Mouse (Mus musculus): ENCODE data around the gene Cpsf6. TPM values are rescaled to one million over a fixed set of nuclear protein-coding genes. Genes with fewer than 3 reads are reported as not detected.

Gene Cpsf6
- total RNA-seq (2021), result 100 to 1,000 TPM; 114 to 124 TPM
- long read RNA-seq, full-length matches to known transcripts, result 42 of 80 reads
- long read RNA-seq, partial matches to known transcripts, result 8 of 80 reads
- long read RNA-seq, other reads (novel, unspliced or antisense), result 30 of 80 reads

DNA sequence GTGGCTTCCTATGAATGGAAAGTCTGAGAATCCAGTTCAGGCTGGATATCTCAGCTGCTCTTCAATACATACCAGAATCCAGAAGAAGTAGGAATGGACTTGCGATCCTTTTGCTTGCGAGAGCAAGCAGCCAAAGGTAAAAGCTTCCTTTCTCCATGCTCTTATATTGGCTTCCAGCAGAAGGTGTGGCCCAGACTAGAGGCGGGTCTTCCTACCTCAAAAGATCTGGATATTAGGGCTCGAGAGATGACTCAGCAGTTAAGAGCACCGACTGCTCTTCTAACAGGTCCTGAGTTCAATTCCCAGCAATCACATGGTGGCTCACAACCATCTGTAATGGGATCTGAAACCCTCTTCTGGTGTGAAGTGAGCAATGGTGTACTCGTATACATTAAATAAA is at the start of gene Cpsf6:
Cpsf6 (minus strand) TSS at position 108 of the 400 bp plus-strand sequence.
- no peak for DNase-seq (ENCODE audit: low spot score in 2 of 2)

DNA sequence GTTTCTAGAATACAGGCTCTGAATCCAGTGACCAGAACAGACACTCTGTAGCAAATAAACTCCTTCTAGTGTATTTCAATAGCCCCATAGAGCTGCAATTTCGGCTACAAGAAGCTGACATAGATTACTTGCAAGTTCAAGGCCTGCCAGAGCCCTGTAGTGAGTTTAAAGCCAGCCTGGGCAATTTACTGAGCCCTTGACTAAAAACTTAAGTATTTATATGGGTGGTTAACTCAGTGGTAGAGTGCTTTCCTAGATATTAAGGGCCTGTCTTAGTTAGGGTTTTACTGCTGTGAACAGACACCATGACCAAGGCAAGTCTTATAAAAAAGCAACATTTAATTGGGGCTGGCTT is 46.8 kb upstream of the Cpsf6 start:
- DNase-seq (ENCODE audit: low spot score in 2 of 2), result no peak

DNA sequence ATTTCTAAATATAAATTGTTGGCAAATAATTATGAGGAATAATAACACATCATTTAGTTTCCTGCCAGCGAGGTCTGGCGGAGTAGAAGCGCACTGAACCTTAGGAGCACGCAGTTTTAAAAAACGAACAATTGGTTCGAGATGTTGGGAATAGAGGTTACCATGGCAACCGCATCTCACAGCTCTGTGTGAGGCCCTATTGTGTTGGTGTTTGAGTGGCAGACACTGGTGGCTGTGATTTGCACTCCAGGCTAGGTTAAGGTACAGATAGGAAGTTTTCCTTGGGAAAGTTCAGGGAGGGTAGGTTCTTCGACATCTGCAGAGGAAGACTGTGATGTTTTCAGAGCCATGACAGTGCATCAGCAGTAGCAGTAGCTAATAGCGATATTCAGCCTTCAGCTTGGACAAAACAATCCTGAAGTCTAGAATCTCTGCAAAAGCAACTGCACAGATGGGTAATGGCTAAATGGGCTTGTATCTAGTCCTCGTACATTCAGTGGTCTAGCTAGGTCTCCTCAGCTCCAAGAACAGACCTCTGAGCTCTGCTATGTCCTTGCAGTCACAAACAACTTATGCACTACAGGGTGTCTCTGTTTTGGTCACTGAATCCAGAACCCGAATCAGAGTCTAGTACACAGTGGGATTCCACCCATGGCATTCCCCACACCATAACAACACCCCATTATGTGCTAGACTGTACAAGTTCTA is 46.2 kb upstream of the Cpsf6 start:
- peak in 1 of 2 experiments; percentile 80 for DNase-seq (ENCODE audit: low spot score in 2 of 2)

DNA sequence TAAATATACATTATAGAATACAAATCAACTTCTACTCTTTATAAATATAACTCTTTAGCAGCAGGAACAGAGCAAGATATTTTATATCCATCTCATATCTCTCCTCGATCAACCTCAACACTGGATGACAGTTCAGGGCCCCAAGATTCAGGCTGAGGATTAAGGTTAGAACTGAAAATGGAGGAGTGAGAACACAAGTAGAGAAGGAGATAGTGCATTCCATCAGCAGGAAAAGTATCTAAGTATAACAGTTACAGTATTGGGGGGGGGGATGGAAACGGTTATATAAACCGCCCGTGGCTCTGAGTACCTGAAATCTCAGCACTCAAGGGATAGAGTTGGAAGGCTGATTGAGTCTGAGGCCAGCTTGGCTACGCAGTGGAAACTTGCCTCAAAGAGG is 45.2 kb upstream of the Cpsf6 start:
- no peak for DNase-seq (ENCODE audit: low spot score in 2 of 2)

DNA sequence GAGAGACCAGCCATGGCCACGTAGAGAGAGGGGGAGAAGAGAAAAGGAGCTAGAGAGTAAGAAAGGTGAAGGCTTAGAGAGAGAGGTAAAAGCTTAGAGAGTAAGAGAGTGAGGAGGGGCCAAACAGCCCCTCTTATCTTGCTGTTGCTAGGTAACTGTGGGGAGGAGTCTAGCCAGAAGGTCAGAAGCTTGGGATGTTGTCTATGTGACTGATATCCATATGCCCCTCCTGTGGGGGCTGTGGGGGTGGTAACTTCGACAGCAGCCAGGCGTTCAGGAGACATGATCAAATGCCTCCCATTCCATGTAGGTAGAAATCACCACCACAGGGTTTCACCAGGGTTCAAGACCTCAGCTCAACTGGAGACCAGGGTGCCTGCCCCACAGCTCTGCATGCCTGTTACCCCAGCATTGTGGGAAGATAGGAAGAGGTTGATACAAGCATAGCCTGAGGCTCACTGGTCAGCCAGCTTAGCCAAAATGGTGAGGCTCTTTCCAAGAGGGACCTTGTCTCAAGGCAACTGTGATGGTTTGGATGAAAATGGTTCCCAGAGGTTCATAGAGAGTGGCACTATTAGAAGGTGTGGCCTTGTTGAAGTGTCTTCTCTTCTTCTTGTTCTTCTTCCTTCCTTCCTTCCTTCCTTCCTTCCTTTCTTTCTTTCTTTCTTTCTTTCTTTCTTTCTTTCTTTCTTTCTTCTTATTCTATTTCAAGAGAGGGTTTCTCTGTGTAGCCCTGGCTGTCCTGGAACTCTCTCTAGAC is 44.5 kb upstream of the Cpsf6 start:
- DNase-seq (ENCODE audit: low spot score in 2 of 2), result no peak

DNA sequence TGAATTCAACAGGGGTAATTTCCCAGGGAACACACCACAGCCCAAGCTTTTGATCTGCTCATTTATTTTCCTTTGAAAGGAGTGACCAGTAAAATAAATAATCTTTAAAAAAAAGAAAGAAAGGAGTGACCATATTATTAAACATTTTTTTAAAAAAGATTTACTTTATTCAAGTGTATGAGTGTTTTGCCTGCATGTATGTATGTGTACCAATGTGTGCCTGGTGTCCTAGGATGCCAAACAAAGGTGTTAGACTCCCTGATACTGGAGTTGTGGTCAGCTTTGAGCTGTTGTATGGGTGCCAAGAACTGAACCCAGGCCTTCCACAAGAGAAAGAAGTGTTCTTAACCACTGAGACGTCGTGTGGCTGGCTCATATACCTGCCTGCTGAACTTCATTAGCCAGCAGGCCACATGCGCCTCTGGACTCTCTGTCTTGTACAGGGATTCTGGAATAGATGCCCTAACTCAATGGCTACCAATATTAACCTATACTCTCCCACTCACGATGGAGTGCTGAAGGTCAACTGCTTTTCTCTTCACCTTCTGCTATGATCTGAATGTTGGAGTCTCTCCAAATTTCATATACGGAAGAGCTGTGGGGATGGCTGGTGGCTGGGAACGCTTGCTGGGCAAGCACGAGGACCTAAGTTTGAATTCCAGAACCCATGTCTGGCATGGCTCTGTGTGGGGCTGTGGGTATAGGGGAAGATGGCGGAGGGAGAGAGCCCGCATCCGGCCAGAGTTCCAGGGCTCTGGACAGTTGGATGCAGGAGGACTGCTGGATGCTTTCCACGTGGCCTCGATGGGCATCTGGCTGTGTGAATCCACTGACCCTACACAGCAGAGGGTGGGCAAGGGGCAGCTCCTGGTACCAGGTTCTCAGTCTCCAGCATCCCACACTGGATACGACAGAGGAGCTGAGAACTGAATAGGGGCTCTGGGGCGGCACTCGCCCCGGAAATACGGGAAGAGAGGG is 43.5 kb upstream of the Cpsf6 start:
- no peak for DNase-seq (ENCODE audit: low spot score in 2 of 2)

DNA sequence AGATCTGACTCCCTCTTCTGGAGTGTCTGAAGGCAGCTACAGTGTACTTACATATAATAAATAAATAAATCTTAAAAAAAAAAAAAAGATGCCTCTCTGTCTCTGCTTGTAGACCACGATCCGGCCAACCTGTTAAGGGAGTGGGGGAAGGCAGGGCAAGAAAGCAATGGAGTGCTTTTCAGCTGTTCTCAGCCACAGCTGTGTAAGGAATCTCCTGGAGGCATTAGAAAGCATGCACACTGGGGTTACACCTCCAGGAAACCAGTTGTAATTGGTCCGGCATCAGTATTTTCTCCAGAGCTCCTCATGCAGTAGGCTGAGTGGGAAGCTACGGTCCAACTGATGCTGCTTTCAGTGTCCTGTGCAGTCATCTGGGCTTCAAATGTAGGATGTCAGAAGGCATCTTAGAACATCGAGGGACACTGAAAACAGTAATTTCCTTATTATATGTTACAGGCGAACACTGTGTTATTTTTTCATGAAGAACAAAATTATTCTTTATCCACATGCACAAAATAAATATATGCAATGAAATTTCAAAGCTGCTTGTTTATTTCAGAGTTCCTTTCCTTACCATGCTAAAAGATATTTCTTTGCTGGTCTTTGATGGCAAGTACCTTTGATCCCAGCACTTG is 42.5 kb upstream of the Cpsf6 start:
- DNase-seq (ENCODE audit: low spot score in 2 of 2), result no peak

DNA sequence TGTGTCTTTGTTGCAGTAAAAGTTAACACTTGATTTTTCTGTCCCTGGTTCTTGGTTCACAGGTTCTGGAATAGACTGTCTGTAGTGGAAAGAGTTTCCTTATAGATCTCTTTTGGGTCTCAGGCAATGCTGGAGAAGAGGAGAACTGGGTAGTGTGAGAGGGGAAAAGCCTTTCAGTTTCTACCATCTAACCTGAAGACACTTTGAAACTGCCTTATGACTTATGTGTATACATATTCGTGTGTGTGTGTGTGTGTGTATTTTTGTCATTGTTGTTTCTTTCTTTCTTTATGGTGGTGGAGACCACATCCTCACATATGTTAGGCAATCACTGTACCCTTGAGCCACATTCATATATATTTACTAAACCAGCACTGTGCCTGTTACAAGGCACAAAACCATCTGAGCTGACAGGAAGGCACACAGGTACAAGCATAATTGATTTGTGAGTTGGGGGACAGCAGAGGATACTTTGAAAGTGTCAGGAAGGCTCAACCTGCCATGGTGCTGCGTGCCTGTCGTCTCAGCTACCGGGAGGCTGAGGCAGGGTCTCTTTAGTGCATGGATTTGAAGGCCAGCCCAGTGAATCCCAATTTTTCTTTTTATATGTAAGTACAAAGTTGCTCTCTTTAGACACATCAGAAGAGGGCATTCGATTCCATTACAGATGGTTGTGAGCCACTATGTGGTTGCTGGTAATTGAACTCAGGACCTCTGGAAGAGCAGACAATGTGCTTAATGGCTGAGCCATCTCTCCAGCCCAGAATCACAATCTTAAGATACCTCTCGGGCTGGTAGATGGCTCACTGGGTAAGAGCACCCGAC is 41.7 kb upstream of the Cpsf6 start:
- DNase-seq (ENCODE audit: low spot score in 2 of 2), result no peak

DNA sequence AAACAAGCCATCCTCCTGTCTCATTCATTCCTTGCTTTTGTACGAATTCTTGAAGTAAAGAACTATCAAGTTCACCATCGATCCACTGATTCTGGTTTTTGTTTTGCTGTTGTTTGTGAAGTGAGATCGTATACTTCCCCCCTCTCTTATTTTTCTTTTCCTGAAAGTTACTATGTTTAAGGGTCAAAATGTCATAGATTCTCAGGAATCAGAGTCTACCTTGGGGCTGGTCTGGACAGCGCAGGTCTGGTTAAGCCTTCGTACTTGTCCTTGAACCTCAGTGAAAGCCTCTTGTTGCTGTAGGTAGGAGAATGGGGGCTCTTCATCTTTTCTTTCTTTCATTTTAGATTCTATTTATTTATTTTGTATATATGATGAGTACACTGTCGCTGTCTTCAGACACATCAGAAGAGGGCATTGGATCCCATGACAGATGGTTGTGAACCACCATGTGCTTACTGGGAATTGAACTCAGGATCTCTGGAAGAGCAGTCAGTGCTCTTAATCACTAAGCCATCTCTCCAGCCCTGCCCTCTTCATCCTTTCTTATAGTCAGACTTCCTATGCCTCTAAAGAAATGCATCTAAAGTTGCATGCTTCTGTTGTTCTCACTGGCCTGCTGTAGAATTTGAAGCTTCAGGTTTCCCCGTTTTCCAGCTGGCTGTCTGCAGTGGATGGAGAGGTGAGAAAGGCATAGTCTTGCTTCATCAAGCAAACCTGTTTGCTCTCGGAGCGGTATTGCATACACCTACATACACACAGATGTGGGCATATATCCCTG is 40.9 kb upstream of the Cpsf6 start:
- no peak for DNase-seq (ENCODE audit: low spot score in 2 of 2)

DNA sequence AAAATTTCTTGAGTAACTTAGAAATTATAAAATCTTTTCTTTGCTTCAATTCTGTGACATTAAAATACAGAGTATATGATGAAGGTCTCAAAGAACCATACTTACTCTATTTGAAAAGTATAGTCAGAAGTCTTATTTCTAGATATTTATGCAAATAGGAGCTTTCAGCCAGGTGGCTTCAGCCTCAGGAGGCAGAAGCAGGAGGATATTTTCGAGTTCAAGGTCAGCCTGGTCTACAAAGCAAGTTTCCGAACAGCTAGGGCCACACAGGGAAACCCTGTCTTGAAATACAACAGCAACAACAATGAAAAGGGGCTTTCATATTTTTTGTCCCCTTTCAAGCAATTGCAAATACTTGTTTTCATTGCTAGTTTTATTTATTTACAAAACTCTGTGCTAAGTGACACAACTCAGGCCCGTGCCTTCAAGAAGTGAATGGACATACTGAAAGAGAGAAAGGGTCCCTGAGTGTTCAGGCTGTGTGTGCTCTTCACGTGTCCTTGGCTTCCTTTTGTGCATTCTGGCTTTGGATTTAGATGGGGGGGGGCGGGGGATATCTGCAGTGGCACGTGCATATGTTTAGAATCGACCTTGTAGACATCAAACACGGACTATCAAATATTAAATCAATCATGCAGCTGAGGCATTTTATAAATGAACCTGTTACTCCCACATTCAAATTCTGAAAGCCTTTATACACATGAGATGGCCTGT is 39.9 kb upstream of the Cpsf6 start:
- no peak for DNase-seq (ENCODE audit: low spot score in 2 of 2)

DNA sequence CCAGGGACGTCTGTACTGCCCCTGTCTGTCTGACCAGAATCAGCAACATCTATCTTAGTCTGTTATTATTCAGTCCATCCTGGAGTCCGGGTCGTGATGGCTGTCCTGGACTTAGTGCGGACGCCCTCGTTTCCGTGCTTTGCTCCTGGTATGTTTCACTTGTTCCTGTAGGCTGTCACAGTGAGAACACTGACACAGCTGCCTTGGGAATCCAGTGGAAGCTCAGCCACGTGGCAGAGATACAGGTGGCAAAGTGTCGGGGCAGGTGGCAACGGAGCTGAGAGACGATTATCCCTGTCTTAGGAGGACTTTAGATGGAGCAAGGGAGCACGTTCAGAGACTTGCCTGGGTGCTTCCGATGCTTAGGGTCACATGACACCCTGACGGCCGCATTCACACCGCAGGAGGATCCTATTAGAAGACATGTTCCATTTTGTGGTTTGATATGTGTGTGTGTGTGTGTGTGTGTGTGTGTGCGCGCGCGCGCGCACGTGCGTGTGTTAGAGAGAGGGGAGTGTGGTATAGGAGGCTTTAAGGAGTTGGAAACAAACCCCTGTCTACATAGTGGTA is 38.9 kb upstream of the Cpsf6 start:
- DNase-seq (ENCODE audit: low spot score in 2 of 2), result no peak

DNA sequence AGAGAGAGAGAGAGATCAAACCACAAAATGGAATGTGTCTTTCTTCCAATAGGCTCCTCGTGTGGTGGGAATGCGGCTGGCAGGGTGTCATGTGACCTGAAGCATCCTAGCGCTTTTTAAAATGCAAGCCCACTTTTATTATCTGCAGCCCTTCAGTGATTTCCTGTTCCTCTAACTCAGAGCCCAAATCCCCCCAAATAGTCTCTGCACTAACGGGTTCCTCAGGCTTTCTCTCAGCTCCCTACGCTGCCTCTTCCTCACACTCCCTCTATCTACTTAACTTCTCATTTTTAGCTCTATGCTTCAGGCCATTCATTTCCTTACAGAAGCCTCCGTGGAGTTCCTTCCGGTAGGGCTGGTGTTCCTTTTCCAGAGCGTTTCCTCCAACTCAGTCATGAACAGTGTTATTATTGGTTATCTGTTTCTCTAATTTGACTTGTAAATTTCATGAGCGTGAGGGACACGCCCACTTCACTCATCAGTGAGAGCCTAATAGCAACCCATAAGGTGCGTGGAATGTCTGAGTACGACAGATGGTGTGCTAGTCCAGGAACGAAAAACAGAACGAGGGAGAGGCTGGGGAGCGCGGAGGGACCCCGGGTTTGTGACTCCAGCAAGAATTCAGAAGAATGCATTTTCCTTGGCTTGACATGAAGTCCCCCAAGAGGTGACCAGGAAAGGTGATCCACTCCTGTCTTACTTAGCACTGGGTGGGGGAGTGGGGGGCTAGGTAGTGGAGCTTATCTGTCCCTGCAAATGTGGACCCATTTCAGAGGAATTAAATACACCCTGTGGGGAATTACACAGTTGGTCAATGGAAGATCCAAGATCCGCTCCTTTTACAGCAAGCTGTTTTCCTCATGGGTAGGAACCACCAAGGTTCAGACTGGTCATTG is 38.2 kb upstream of the Cpsf6 start:
- DNase-seq (ENCODE audit: low spot score in 2 of 2), result peak; percentile 66 to 88

DNA sequence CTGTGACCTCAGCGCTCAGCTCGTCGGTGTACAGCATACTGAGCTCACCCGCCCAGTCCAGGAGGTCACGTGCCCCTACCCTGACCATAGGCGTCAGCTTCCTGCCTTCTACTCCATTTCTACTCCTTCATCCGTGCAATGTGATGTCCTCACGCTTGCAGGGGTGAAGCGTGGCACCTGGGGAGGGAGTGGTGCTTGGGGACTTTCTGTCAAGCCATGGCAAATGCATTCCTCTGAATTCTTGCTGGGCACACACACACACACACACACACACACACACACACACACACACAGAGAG is 37.6 kb upstream of the Cpsf6 start:
- no peak for DNase-seq (ENCODE audit: low spot score in 2 of 2)

DNA sequence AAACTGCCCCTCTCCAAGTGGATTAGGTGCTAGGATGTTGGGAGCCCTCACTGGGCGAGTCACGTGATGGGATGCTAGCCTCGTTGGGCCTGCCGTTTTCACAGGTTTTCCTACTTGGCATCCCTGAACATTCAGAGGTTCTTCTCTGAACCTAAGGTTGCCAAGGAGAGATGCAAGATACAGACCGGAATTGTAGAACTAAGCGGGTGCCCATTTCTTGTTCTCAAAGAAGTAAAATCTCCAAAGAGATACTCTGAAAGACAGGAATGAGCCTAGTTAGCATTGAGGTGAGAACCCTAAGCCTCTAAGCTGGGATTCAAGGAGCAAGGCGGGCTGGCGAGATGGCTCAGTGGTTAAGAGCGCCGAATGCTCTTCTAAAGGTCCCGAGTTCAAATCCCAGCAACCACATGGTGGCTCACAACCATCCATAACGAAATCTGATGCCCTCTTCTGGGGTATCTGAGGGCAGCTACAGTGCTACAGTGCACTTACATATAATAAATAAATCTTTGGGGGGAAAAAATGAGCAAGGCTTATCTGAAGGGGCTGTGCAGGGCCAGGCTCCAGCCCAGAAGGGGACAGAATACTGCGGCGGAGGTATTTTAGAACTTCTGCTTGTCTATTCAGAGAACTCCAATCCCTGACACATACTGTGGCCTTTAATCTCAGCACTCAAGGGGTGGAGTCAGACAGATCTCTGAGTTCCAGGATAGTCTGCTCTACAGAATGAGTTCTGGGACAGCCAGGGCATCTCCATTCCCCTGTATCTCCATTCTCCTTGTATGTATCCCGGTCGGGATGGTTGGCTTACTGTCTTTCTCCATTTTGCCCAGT is 37.0 kb upstream of the Cpsf6 start:
- DNase-seq (ENCODE audit: low spot score in 2 of 2), result no peak

DNA sequence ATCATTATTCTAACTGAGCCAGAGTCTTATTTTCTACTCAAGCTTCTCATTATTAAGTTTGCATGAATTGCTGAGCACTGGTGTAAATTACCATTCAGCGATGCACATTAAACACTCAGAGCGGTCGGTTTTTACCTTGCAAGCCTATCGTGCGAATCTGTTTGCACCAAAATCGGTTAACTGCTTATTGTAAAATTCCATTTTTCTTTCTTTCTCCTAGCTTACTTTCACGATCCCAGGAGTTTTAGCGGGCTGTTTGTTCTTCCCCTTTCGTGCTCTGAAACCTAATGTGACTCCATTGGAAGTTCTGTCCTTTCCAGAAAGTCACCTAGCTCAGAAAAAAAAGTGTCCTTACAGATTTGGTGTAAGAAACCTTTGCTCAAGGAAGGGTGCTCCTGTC is 36.3 kb upstream of the Cpsf6 start:
- no peak for DNase-seq (ENCODE audit: low spot score in 2 of 2)

DNA sequence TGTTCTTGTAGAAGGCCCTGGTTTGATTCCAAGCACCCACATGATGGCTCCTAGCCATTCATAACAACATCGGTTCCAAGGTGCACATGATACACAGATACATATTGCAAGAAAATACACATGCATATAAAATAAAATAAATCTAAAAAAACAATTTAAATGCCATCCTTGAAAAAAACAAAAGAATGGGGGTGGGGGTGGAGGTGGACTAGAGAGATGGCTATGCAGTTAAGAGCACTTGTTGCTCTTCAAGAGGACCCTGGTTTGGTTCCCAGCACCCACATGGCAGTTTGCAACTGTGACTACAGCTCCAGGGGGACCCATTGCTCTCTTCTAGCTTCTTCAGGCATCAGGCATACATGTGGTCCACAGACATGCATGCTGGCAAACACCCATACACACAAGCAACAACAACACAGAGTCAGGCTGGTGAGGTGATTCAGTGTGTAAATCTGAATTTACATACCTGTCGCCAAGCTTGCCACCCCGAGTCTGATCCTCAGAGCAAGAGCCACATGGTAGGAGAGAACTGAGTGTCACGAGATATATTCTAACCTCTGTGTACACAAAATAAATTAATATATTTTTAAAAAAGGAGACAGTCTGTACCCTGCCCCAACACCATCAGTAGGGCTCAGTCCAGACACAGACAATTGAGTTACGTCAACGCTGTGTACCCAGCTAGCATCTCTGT is 35.7 kb upstream of the Cpsf6 start:
- no peak for DNase-seq (ENCODE audit: low spot score in 2 of 2)

Data from layer of hippocampus, adult 18-20 months (tissue).